Mouse (Mus musculus) embryonic facial prominence, embryonic 10.5 days (tissue): Measurements from ENCODE around the gene Mss51. TPM values are rescaled to one million over a fixed set of nuclear protein-coding genes. Genes with fewer than 3 reads are reported as not detected.

Experiments used
- DNase-seq: peaks from one replicate; pipeline ENCODE4 v3.0.0-alpha.2; 2017; ENCODE audit warnings: low spot score
- H3K27ac ChIP-seq: fragments of 300-500 bp; sonication (generic); replicated peaks from 2 replicates; pipeline ENCODE4 v1.5.1; 2016; ENCODE audit warnings: mild to moderate bottlenecking
- H3K27me3 ChIP-seq: fragments of 300-500 bp; sonication (generic); replicated peaks from 2 replicates; pipeline ENCODE4 v1.6.1; 2016; ENCODE audit warnings: low read depth, mild to moderate bottlenecking; ENCODE audit not compliant: poor library complexity, severe bottlenecking
- H3K36me3 ChIP-seq: fragments of 300-500 bp; sonication (generic); replicated peaks from 2 replicates; pipeline ENCODE4 v1.6.1; 2016; ENCODE audit warnings: mild to moderate bottlenecking, moderate library complexity
- H3K4me1 ChIP-seq: fragments of 300-500 bp; sonication (generic); 2 replicates; pipeline ENCODE4 v1.6.1; 2016
- H3K4me3 ChIP-seq: fragments of 300-500 bp; sonication (generic); 2 replicates; pipeline ENCODE4 v1.5.1; 2016; ENCODE audit warnings: mild to moderate bottlenecking, moderate library complexity
- H3K9me3 ChIP-seq: fragments of 300-500 bp; sonication (generic); 2 replicates; pipeline ENCODE4 v1.6.1; 2016; ENCODE audit warnings: mild to moderate bottlenecking
- WGBS: fragments of 180-500 bp; shearing (Covaris S2); methylation state at CpG from one replicate; pipeline ENCODE4 v1.1.7; 2016; 5-methylcytosine and 5-hydroxymethylcytosine counted together
- polyA plus RNA-seq: library from polyadenylated mRNA; unstranded; fragments of >200 nt; fragmentation: Nextera tagmentation; extraction: Ambion mirVana; gene quantifications from 2 replicates; pipeline ENCODE4 v1.2.1, GENCODE M21; 2016

Gene Mss51
- polyA plus RNA-seq, 1 experiment from 2014 or later = 0.67 TPM

GRCm38 (mm10) chr14:20480195-20480579, 16.5 kb downstream of the Mss51 start:
- H3K9me3 ChIP-seq = no peaks in the 10 kb centered on the region
- no peak for DNase-seq
- H3K27me3 ChIP-seq = no peaks in the 10 kb centered on the region; the same call in 1 of the 2 replicates
- H3K4me1 ChIP-seq = peaks cover 39% of the 10 kb centered on the region
- no peak overlapping the region; the same call in 1 of the 2 replicates for H3K27ac ChIP-seq
- H3K36me3 ChIP-seq = peaks cover 21% of the 10 kb centered on the region
- 79% methylated on average over 1 of the region's 1 CpGs for WGBS
- peak overlapping the region; percentile 81 for H3K4me3 ChIP-seq

- Histone ChIP-seq H3K9me3 (no peaks in the 10 kb centered on the region), H3K27ac (peak within 1 kb of the TSS; percentile 78), H3K36me3 (peaks cover 14% of the 10 kb centered on the region), H3K27me3 (no peaks in the 10 kb centered on the region; the same call in 1 of the 2 replicates), H3K4me3 (peak within 1 kb of the TSS; percentile 81), H3K4me1 (peaks cover 41% of the 10 kb centered on the region)
- WGBS = under 1% methylated on average over 48 of the region's 48 CpGs
- peak; percentile 84 for DNase-seq
These were observed 17.2 kb downstream of the Mss51 start, which contains the start of gene Anxa7 for GRCm38 (mm10) chr14:20479291-20480194. TSS of gene Anxa7 (minus strand) at chr14:20480133.

- Histone ChIP-seq H3K4me3 (peak overlapping the region; percentile 81), H3K27me3 (no peaks in the 10 kb centered on the region; the same call in 1 of the 2 replicates), H3K4me1 (peaks cover 49% of the 10 kb centered on the region), H3K27ac (peak overlapping the region; percentile 78; the same call in 1 of the 2 replicates), H3K9me3 (no peaks in the 10 kb centered on the region), H3K36me3 (peaks cover 7% of the 10 kb centered on the region)
- peak; percentile 36 for DNase-seq
- WGBS = 12% methylated on average over 7 of the region's 7 CpGs
These were observed 17.9 kb downstream of the Mss51 start for GRCm38 (mm10) chr14:20478801-20479200.

- 52% methylated on average over 3 of the region's 3 CpGs for WGBS
- H3K27ac ChIP-seq = peak overlapping the region; percentile 31; the same call in 1 of the 2 replicates
- peak overlapping the region; percentile 81 for H3K4me3 ChIP-seq
- peaks cover 3% of the 10 kb centered on the region for H3K36me3 ChIP-seq
- no peaks in the 10 kb centered on the region; the same call in 1 of the 2 replicates for H3K27me3 ChIP-seq
- no peaks in the 10 kb centered on the region for H3K9me3 ChIP-seq
- DNase-seq = no peak
- peaks cover 52% of the 10 kb centered on the region for H3K4me1 ChIP-seq
These were observed 18.3 kb downstream of the Mss51 start for GRCm38 (mm10) chr14:20478385-20478784.

GRCm38 (mm10) chr14:20477261-20478025, 19.3 kb downstream of the Mss51 start:
- peak; percentile 39 for DNase-seq
- WGBS = 29% methylated on average over 4 of the region's 4 CpGs
- peaks cover 52% of the 10 kb centered on the region for H3K4me1 ChIP-seq
- H3K4me3 ChIP-seq = no peak overlapping the region
- no peaks in the 10 kb centered on the region; the same call in 1 of the 2 replicates for H3K36me3 ChIP-seq
- no peaks in the 10 kb centered on the region; the same call in 1 of the 2 replicates for H3K27me3 ChIP-seq
- no peak overlapping the region for H3K27ac ChIP-seq
- H3K9me3 ChIP-seq = no peaks in the 10 kb centered on the region

- Histone ChIP-seq H3K4me1 (no peaks in the 10 kb centered on the region), H3K27ac (no peak overlapping the region), H3K27me3 (no peaks in the 10 kb centered on the region), H3K36me3 (peaks cover 74% of the 10 kb centered on the region), H3K9me3 (no peaks in the 10 kb centered on the region), H3K4me3 (no peak overlapping the region)
- peak; percentile 17 for DNase-seq
- 74% methylated on average over 14 of the region's 14 CpGs for WGBS
These were observed 36.5 kb downstream of the Mss51 start for GRCm38 (mm10) chr14:20460216-20460615.

GRCm38 (mm10) chr14:20458378-20458777, 38.3 kb downstream of the Mss51 start:
- H3K27me3 ChIP-seq = no peaks in the 10 kb centered on the region
- no peak for DNase-seq
- H3K4me1 ChIP-seq = no peaks in the 10 kb centered on the region
- WGBS = 96% methylated on average over 9 of the region's 9 CpGs
- H3K36me3 ChIP-seq = peaks cover 59% of the 10 kb centered on the region
- no peak overlapping the region for H3K27ac ChIP-seq
- H3K4me3 ChIP-seq = no peak overlapping the region
- no peaks in the 10 kb centered on the region for H3K9me3 ChIP-seq

- H3K4me3 ChIP-seq = no peak overlapping the region
- no peaks in the 10 kb centered on the region for H3K27me3 ChIP-seq
- peaks cover 8% of the 10 kb centered on the region for H3K4me1 ChIP-seq
- WGBS = 91% methylated on average over 5 of the region's 5 CpGs
- no peaks in the 10 kb centered on the region for H3K9me3 ChIP-seq
- no peak overlapping the region for H3K27ac ChIP-seq
- DNase-seq = no peak
- peaks cover 18% of the 10 kb centered on the region for H3K36me3 ChIP-seq
These were observed 43.8 kb downstream of the Mss51 start for GRCm38 (mm10) chr14:20452929-20453328.

GRCm38 (mm10) chr14:20451765-20452331, 44.9 kb downstream of the Mss51 start, which contains the start of gene Cfap70:
TSS of gene Cfap70 (minus strand) at chr14:20452226.
- Histone ChIP-seq H3K4me3 (peak within 1 kb of the TSS; percentile 55), H3K27me3 (no peaks in the 10 kb centered on the region), H3K4me1 (peaks cover 8% of the 10 kb centered on the region), H3K27ac (peak within 1 kb of the TSS; percentile 5; the same call in 1 of the 2 replicates), H3K36me3 (peaks cover 11% of the 10 kb centered on the region), H3K9me3 (no peaks in the 10 kb centered on the region)
- WGBS = 3% methylated on average over 15 of the region's 15 CpGs
- DNase-seq = peak; percentile 75

- H3K27ac ChIP-seq = peak overlapping the region; percentile 5; the same call in 1 of the 2 replicates
- no peak for DNase-seq
- H3K27me3 ChIP-seq = no peaks in the 10 kb centered on the region
- peaks cover 8% of the 10 kb centered on the region for H3K4me1 ChIP-seq
- no peaks in the 10 kb centered on the region for H3K9me3 ChIP-seq
- 19% methylated on average over 2 of the region's 2 CpGs for WGBS
- peaks cover 6% of the 10 kb centered on the region for H3K36me3 ChIP-seq
- H3K4me3 ChIP-seq = peak overlapping the region; percentile 55
These were observed 45.4 kb downstream of the Mss51 start for GRCm38 (mm10) chr14:20451302-20451701.

GRCm38 (mm10) chr14:20447209-20447608, 49.5 kb downstream of the Mss51 start:
- Histone ChIP-seq H3K27ac (no peak overlapping the region), H3K36me3 (no peaks in the 10 kb centered on the region), H3K4me3 (no peak overlapping the region), H3K27me3 (no peaks in the 10 kb centered on the region), H3K9me3 (no peaks in the 10 kb centered on the region), H3K4me1 (peaks cover 12% of the 10 kb centered on the region)
- no peak for DNase-seq
- WGBS = 68% methylated on average over 12 of the region's 12 CpGs

GRCm38 (mm10) chr14:20442252-20442651, 54.4 kb downstream of the Mss51 start:
- DNase-seq = peak; percentile 14
- 67% methylated on average over 17 of the region's 17 CpGs for WGBS

More at GRCm38 (mm10) chr14:20442252-20442651, 54.4 kb downstream of the Mss51 start:
- Histone ChIP-seq H3K9me3 (no peaks in the 10 kb centered on the region), H3K36me3 (no peaks in the 10 kb centered on the region), H3K4me3 (no peak overlapping the region), H3K4me1 (peaks cover 6% of the 10 kb centered on the region), H3K27me3 (no peaks in the 10 kb centered on the region), H3K27ac (no peak overlapping the region)
